9 mouse cellular contexts compared by ENCODE assay signal in the genomic region with DNA sequence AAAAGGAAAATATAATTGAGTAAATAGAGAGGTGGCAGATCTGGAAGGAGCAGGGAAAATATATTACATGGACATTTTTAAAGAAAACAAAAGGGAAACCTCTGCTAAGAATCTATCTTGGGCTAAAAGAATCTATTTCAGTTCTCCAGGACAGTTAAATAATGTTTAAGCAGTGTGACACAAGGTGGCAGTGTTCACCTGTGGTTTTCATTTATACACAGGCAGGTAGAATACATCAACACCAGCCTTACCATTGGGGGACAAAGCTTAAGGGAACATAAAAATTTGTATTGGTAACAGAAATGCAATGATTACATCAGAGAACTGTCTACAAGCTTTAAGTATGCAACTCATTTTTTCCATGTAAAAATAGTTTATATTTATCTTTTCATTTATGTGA.
DNase-seq lines count a peak whose midpoint lies in the region; ATAC-seq and TF ChIP-seq lines count a peak whose summit lies in the region.
"Had no signal": no experiment of that assay in that cellular context is flagged by ENCODE, and none has a peak within 500 bp of the region (broad histone marks: within the 10 kb centered on the region; RNA-seq: fewer than 3 reads in every experiment).

No protein-coding gene starts in this region.

- H3K4me1 ChIP-seq in heart, postnatal 0 days (ENCODE audit: control insufficient read depth, insufficient read depth), result no peaks in the 10 kb centered on the region
- H3K4me1 ChIP-seq in embryonic facial prominence, embryonic 10.5 days, result no peaks in the 10 kb centered on the region
- no peaks in the 10 kb centered on the region for H3K4me1 ChIP-seq in limb, embryonic 14.5 days (ENCODE audit: control insufficient read depth, insufficient read depth, low read length)
- H3K4me1 ChIP-seq: lung, embryonic 15.5 days had no signal

- no peak overlapping the region for H3K9ac ChIP-seq in heart, postnatal 0 days (replicated peaks; ENCODE audit: low read depth, low read length)
- H3K9ac ChIP-seq in limb, embryonic 14.5 days (ENCODE audit: low read depth, low read length, severe bottlenecking), result no peak overlapping the region
- H3K9ac ChIP-seq: lung, embryonic 15.5 days had no signal

- no peaks in the 10 kb centered on the region for H3K27me3 ChIP-seq in heart, postnatal 0 days (ENCODE audit: control insufficient read depth, insufficient read depth, low read length)
- H3K27me3 ChIP-seq in embryonic facial prominence, embryonic 10.5 days (replicated peaks; ENCODE audit: low read depth, poor library complexity, severe bottlenecking), result no peaks in the 10 kb centered on the region
- no peaks in the 10 kb centered on the region for H3K27me3 ChIP-seq in limb, embryonic 14.5 days (ENCODE audit: control insufficient read depth, insufficient read depth, low read length)
- H3K27me3 ChIP-seq: lung, embryonic 15.5 days had no signal

- H3K27ac ChIP-seq in heart, postnatal 0 days (ENCODE audit: low read depth), result no peak overlapping the region
- H3K27ac ChIP-seq in embryonic facial prominence, embryonic 10.5 days (replicated peaks), result no peak overlapping the region
- no peak overlapping the region for H3K27ac ChIP-seq in limb, embryonic 14.5 days (replicated peaks; ENCODE audit: low read depth, low read length)
- H3K27ac ChIP-seq: lung, embryonic 15.5 days had no signal

- no peak for ATAC-seq in heart, postnatal 0 days (ENCODE audit: insufficient read depth, low read depth)
- no peak for ATAC-seq in limb, embryonic 14.5 days (ENCODE audit: low FRiP score, low read depth)
- no peak for ATAC-seq in megakaryocyte, adult 5-6 weeks (ENCODE audit: poor library complexity, severe bottlenecking)

- H3K4me3 ChIP-seq in heart, postnatal 0 days (ENCODE audit: low read depth, low read length), result no peak overlapping the region
- H3K4me3 ChIP-seq in embryonic facial prominence, embryonic 10.5 days, result no peak overlapping the region
- H3K4me3 ChIP-seq in limb, embryonic 14.5 days (replicated peaks; ENCODE audit: low read length), result no peak overlapping the region
- H3K4me3 ChIP-seq: lung, embryonic 15.5 days had no signal

- DNase-seq in heart, postnatal 0 days (ENCODE audit: low spot score), result peak; percentile 5
- DNase-seq in heart, postnatal 25 days (ENCODE audit: low spot score), result no peak
- peak; percentile 11 for DNase-seq in thymus, postnatal 4 days
- no peak for DNase-seq in thymus, postnatal 10 days (ENCODE audit: low spot score in 2 of 2)
- DNase-seq in embryonic facial prominence, embryonic 10.5 days (ENCODE audit: low spot score), result peak; percentile 7
- peak; percentile 57 for DNase-seq in limb, embryonic 14.5 days (ENCODE audit: low spot score)
- DNase-seq in thymus, postnatal 25 days, result no peak

- H3K9me3 ChIP-seq in heart, postnatal 0 days (replicated peaks; ENCODE audit: control insufficient read depth, low read length), result no peaks in the 10 kb centered on the region
- no peaks in the 10 kb centered on the region for H3K9me3 ChIP-seq in embryonic facial prominence, embryonic 10.5 days
- no peaks in the 10 kb centered on the region for H3K9me3 ChIP-seq in limb, embryonic 14.5 days (ENCODE audit: control insufficient read depth, low read length)
- H3K9me3 ChIP-seq: lung, embryonic 15.5 days had no signal

- H3K36me3 ChIP-seq in heart, postnatal 0 days (replicated peaks; ENCODE audit: control insufficient read depth, insufficient read depth, low read length), result no peaks in the 10 kb centered on the region
- H3K36me3 ChIP-seq in embryonic facial prominence, embryonic 10.5 days (replicated peaks), result no peaks in the 10 kb centered on the region
- no peaks in the 10 kb centered on the region for H3K36me3 ChIP-seq in limb, embryonic 14.5 days (ENCODE audit: control insufficient read depth, insufficient read depth, low read length)
- H3K36me3 ChIP-seq: lung, embryonic 15.5 days had no signal

- TF ChIP-seq POLR2A in limb, embryonic 14.5 days (IDR thresholded peaks at IDR 0.05; ENCODE audit: borderline replicate concordance, extremely low read depth, insufficient read depth, insufficient read length), result no peak

- intact Hi-C loops in heart, postnatal 25 days (cut with DNase I), result no loop called here

- TF ChIP-seq CTCF in heart, postnatal 0 days (IDR thresholded peaks at IDR 0.05; ENCODE audit: low read depth), result peak; percentile 38

- no peak for TF ChIP-seq EP300 in heart, postnatal 0 days (IDR thresholded peaks at IDR 0.05; ENCODE audit: low read depth)

- no peak overlapping the region for H3K4me2 ChIP-seq in heart, postnatal 0 days (ENCODE audit: low read depth, low read length)
- H3K4me2 ChIP-seq in limb, embryonic 14.5 days (replicated peaks; ENCODE audit: low read depth, low read length, severe bottlenecking), result no peak overlapping the region
- H3K4me2 ChIP-seq: lung, embryonic 15.5 days had no signal

Comparison
In these comparisons a context has a peak if more than half of its experiments do, and no peak if none do; other contexts are left out.
1. DNase-seq: peak in heart, postnatal 0 days (single experiment), thymus, postnatal 4 days (single experiment), embryonic facial prominence, embryonic 10.5 days (single experiment) and limb, embryonic 14.5 days (single experiment); none in heart, postnatal 25 days (single experiment), thymus, postnatal 10 days (0 of 2) and thymus, postnatal 25 days (single experiment).